Mouse (Mus musculus): ENCODE measurements around the gene Avl9.

Gene Avl9

DNA sequence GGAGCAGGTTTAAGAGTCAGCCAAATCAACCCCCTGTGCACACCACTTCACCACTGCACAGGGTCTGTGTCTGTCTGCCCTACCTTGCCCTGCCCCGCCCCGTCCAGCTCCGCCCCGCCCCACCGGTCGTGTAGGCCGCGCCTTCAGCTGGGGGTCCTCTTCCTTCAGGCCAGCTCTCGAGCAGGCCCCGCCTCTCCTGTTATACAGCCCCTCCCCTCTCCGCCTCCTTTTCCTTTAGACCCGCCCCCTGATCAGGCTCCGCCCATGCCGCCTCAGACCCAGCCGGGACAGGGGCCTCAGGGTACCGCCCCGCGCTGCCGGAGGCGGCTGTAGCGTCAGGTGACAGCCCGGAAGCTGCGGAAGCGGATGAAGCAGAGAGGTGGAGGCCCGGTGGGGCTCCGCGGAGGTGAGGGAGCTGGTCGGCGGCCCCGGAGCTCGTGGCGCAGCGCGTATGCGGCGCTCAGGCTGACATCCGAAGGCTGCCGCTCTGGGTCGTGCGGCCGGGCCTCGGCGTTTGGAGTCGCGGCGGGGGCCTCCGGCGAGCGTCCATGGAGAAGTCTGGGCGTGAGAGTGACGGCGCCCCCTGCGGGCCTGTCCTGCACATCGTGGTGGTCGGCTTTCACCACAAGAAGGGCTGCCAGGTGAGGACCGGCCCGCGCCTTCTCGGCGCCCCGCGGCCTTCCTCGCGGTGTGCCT is at the start of gene Avl9:
Gene Avl9 (plus strand): TSS at position 326 of the 696 bp plus-strand sequence.
- peak; percentile 97 for DNase-seq (ENCODE audit: low spot score)

DNA sequence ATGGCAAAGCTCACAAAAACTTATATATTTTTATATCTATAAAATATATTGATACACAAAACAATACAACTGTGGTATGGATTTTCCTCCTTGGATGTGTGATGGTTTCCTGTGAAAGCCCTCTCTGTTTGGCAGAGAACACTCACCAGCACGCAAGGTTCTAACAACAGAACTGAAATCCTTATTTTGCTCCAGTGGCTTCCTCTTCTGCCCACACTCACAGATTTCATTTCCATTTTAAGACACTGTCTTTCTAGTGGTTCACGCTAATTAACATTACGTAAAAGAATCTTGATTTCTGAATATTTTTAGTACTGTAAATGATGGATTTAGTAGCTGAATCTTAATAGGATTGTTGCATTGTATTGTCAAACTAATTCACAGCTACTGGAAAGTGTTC is 26.5 kb upstream of the Avl9 start:
- no peak for DNase-seq (ENCODE audit: low spot score)

DNA sequence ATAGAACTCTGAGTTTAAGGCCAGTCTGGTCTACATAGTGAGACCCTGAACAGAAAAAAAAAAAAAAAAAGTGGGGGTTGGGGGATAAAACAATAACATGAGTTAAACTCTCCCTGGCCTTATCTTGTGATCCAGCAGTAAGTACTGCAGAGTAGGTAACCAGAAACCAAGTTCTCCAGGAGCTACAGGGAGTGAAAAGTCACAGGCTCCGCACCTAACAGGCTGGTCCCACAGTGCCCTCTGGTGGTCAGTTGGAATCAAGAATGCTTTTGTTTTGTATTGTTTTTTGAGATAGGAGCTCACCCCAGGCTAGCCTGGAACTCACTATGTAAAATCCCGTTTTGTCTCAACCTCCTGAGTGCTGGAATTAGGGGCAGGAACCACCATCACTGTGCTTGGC is 23.5 kb upstream of the Avl9 start:
- peak; percentile 75 for DNase-seq (ENCODE audit: low spot score)

GRCm38 (mm10) chr6:56692445-56692844 is 22.3 kb upstream of the Avl9 start:
- DNase-seq (ENCODE audit: low spot score), result no peak

- peak; percentile 89 for DNase-seq (ENCODE audit: low spot score)
Observed at GRCm38 (mm10) chr6:56703931-56704900, 10.5 kb upstream of the Avl9 start, which contains the start of gene Lsm5. Lsm5 (minus strand) TSS chr6:56704710.

GRCm38 (mm10) chr6:56714186-56714573 is 519 bp upstream of the Avl9 start:
- no peak for DNase-seq (ENCODE audit: low spot score)

- no peak for DNase-seq (ENCODE audit: low spot score)
Observed at GRCm38 (mm10) chr6:56715270-56715666, 569 bp downstream of the Avl9 start.

DNA sequence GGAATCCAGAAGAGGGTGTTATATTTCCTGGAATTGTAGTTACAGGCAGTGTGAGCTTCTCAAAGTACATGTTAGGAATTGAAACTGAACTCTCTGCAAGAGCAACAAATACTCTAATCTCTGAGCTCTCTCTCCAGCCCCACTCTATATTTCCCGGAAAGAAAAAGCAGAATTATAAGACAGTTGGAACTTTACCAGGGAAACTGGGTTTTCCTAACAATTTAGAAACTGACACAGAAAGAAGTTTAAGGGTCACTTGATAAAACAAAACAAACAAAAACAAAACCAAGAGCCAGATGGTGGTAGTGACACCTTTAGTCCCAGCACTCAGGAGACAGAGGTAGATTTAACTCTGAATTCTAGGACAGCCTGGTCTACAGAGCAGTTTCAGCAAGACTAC is 4.4 kb downstream of the Avl9 start:
- DNase-seq (ENCODE audit: low spot score), result no peak

DNA sequence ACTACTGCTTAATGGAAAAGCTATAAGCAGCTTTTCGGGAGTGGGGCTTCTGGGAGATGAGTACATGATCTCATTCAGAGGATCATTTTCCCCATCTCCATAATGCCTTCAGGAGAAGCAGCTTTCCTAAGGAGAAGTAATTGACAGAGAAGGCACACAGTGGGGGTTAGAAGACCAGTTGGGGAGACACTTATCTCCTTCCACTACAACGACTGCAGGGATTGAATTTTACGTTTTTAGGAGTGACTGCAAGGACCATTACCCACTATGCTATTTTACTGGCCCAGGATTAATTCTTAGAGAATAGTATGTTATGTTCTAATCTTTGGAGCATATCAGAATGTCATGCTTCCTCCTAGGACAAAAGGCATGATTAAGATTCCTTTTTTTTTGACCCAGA is 6.2 kb downstream of the Avl9 start:
- no peak for DNase-seq (ENCODE audit: low spot score)

GRCm38 (mm10) chr6:56732545-56732944 is 17.8 kb downstream of the Avl9 start:
- no peak for DNase-seq (ENCODE audit: low spot score)

DNA sequence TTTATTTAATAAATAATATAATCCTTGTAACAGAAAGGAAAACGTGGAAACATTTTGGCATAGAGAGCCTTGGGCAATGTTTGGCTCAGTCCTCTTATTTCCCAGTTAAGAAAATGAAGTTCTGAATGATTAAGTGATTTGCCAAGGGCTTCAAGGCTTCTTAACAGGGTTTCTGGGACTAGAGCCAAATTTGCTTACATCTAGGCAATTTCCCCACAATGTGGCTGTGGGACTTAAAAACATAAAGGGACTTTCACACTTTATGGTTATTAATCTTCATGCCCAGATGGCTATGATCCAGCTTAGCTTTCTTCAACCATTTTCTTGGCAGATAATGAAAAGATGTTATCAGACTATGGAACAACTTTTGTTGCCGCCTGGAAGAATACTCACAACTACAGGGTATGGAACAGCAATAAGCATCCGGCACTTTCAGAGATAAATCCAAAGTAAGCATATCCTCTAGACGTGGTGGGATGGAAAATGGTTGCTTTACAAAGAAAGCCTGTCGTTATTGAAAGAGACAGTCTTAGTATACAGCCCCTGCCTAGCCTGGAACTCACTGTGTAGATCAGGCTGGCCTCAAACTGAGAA is 31.3 kb downstream of the Avl9 start:
- DNase-seq (ENCODE audit: low spot score), result no peak

DNA sequence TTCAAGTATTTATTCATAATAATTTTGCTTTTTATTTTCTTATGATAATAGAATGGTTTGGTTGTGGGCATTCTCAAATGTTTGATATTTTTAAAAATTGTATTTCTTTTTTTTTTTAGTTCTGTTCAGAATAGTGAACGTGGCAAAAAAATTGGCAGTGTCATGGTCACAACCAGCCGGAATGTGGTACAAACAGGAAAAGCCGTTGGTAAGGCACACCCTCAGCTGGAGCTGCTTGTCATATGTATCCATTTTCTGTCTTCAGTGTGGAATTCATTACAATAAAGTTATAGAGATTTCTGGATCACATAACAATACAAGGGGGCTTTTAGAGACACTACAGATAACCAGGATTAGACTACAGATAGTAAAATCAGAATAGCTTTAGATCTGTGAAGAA is 39.0 kb downstream of the Avl9 start:
- no peak for DNase-seq (ENCODE audit: low spot score)

DNA sequence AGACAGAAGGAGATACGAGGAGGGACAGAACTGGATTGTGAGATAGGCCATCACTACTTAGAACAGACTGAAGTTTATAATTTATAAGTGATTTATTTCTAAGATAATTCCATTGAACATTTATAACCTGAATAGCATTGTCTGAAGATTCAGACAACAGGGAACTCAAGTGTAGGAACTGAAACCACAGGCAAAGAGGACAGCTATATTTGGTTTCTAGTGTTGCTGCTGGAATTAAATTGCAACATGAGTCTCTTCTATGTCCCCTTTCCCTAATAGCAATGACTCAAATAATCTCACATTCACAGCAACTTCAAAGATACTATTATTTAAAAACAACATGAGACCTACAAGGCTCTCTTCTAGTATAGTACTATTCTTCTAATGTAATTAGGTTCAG is 41.4 kb downstream of the Avl9 start:
- DNase-seq (ENCODE audit: low spot score), result no peak

DNA sequence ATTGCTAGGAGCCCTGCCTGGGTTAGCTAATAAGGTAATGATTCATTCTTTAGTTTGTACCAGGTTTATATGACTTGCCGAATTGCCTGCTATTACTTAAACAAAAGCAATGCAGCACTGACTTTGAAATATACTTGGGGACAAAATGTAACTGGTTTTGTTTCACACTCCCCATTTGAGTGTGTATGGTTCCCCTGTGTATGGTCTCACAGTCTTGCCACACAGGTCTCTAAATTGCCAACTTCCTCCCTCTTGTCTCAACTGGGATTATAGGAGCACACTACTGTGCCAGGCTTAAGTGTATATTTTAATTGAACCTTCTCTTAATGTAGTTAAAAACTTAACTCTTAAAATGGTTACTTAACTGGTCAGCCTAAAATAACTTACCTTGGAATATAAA is 44.6 kb downstream of the Avl9 start:
- DNase-seq (ENCODE audit: low spot score), result no peak

- no peak for DNase-seq (ENCODE audit: low spot score)
Observed at GRCm38 (mm10) chr6:56765265-56765664, 50.6 kb downstream of the Avl9 start.

DNA sequence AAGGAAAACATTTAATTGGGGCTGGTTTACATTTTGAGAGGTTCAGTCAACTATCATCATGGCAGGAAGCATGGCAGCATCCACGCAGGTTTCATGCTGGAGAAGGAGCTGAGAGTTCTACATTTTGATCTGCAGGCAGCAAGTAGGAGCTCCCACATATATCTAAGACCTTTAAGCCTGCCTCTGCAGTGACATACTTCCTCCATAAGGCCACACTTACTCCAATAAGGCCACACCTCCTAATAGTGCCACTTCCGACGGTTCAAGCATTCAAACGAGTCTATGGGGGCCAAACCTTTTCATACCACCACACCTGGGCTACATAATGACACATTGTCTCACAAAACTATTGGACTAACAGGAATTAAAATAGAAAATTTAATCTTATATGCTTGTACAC is 51.0 kb downstream of the Avl9 start:
- no peak for DNase-seq (ENCODE audit: low spot score)

DNA sequence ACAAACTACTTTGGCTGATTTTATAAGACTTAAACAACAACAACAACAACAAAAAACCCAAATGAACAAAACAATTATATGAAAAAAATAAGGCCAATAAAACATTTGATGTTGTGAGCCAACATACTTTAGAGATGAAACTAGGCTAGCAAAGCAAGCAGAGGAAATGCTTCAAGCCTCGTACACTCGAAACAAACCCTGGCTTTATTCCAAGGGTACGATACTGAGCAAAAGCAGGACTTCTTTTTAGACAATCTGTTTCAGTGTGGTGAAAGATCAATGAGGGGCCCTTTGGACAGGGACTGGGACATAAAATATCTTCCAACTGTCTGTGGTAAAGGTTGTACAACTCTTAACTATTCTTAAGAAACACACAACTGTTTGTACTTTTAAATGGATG is 61.1 kb downstream of the Avl9 start:
- DNase-seq (ENCODE audit: low spot score), result no peak

GRCm38 (mm10) chr6:56779636-56780035 is 64.9 kb downstream of the Avl9 start:
- no peak for DNase-seq (ENCODE audit: low spot score)

DNA sequence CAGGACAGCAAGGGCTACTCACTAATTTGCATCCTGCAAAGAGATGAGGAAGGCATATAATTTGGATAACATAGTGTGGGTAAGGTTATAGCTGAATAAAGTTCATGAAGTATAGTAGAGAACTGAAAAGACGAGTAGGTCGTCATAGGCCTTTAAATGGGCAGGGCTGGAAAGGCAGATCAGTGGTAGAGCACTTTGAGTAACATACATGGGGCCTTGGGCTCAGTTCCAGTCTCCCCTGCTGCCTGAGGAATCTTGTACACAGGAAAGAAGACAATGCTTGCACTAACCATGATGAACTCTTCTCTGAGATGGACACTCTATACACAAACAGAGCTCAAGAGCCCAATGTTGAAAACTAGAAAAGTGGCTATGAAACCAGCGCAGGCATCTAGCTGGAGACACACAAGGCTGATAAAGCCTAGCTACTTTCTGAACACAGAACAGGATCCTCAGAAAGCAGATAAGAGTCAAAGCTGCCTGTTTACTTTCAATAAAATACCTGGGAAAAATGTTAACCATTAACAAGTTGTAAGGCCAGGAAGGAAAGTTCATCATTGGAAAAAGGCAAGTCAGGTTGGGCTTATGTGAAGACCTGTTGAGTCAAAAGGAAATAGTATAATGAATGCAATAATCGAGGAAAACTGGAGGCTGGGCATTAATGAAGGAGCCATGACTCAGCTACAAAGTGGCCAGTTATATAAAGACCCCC is 69.0 kb downstream of the Avl9 start:
- no peak for DNase-seq (ENCODE audit: low spot score)

DNA sequence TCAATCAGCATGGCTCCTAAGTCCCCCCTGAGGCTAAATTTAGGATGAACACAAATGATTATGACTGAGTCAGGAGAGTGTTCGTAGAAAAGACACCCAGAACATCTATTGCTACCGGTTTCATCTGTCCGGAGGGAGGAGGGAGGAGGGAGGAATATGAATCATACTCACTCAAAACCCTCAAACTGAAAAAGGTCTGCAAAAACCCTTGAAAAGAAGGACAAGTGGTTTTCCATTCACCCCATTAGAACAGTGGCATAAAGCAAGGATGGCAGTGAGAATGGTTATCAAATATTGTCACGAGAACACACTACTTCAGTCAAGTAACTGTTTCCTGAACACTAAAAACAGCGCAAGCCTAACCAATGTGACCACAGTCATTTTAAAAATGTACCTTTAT is 70.4 kb downstream of the Avl9 start:
- no peak for DNase-seq (ENCODE audit: low spot score)

DNA sequence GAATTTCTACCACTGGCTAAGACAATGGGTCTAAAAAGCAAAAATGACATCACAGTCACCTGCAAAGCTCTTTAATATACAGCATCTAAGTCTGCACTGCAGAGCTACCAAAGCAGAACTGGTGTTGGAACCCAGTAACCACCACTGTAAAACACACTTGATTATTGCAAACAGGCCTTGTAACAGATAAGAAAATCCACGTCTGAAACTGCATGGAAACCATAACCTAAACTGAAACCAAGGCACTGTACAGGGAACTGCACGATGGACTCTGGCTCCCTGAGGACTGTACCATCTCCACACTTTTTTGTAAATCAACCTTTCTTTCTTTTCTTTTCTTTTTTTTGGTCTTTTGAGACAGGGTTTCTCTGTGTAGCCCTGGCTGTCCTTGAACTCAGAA is 73.0 kb downstream of the Avl9 start:
- DNase-seq (ENCODE audit: low spot score), result no peak

GRCm38 (mm10) chr6:56789336-56789735 is 74.6 kb downstream of the Avl9 start:
- no peak for DNase-seq (ENCODE audit: low spot score)
